ENCODE assay signal across 12 mouse cellular contexts in the genomic region with DNA sequence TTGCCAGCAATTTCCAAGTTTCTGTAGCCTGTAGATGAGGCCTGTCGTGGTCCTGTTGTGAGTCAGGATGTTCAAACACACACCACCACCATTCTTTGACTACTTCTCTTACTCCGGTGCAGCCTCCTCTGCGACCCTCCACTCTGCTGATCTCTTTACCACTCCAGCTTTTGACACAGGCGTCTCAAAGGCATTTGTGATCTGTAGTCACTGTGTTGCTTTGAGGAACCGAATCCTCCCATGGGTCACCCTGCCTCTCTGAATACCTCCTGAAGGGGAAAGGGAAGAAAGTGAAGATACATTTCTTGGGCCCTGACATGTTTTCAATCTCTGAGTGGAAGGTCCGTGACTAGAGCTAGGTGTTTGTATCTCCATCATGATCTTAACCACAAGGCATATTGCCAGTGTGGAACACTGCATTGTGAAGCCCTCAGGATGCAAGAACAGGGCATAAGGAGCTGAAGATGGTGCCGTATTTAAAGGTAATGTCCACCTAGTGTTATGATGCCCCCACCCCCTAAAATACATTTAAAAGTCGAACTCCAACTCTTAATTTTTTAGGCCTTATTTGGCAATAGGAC. TPM values are rescaled to one million over a fixed set of nuclear protein-coding genes. Genes with fewer than 3 reads are reported as not detected.
DNase-seq lines count a peak whose midpoint lies in the region; ATAC-seq lines count a peak whose summit lies in the region.
"Had no signal": no experiment of that assay in that cellular context is flagged by ENCODE, and none has a peak within 500 bp of the region (broad histone marks: within the 10 kb centered on the region; RNA-seq: fewer than 3 reads in every experiment).

No protein-coding gene starts in this region.

- no peak for ATAC-seq in heart, embryonic 13.5 days (ENCODE audit: extremely low read depth, insufficient number of reproducible peaks, low FRiP score, low TSS enrichment)
- ATAC-seq in embryonic facial prominence, embryonic 12.5 days (ENCODE audit: insufficient number of reproducible peaks, insufficient read depth, low FRiP score, low TSS enrichment) = no peak
- ATAC-seq in liver, embryonic 13.5 days (ENCODE audit: low read depth) = no peak

- H3K36me3 ChIP-seq in heart, embryonic 13.5 days = peaks cover 48% of the 10 kb centered on the region
- H3K36me3 ChIP-seq in embryonic facial prominence, embryonic 12.5 days = peaks cover 7% of the 10 kb centered on the region
- H3K36me3 ChIP-seq in liver, embryonic 13.5 days = peaks cover 56% of the 10 kb centered on the region

- H3K9me3 ChIP-seq in heart, embryonic 13.5 days = no peaks in the 10 kb centered on the region
- H3K9me3 ChIP-seq in embryonic facial prominence, embryonic 12.5 days = no peaks in the 10 kb centered on the region
- no peaks in the 10 kb centered on the region for H3K9me3 ChIP-seq in liver, embryonic 13.5 days (replicated peaks)

- H3K4me3 ChIP-seq in heart, embryonic 13.5 days = peak overlapping the region; percentile 97
- no peak overlapping the region for H3K4me3 ChIP-seq in embryonic facial prominence, embryonic 12.5 days
- H3K4me3 ChIP-seq in liver, embryonic 13.5 days (replicated peaks) = peak overlapping the region; percentile 92

- H3K9ac ChIP-seq in heart, embryonic 13.5 days = no peak overlapping the region
- H3K9ac ChIP-seq in embryonic facial prominence, embryonic 12.5 days = no peak overlapping the region
- H3K9ac ChIP-seq in liver, embryonic 13.5 days = peak overlapping the region; percentile 93; the same call in 1 of the 2 replicates

- H3K4me2 ChIP-seq in heart, embryonic 13.5 days = peak overlapping the region; percentile 90
- peak overlapping the region; percentile 68 for H3K4me2 ChIP-seq in embryonic facial prominence, embryonic 12.5 days (replicated peaks)
- peak overlapping the region; percentile 75 for H3K4me2 ChIP-seq in liver, embryonic 13.5 days

- H3K4me1 ChIP-seq in heart, embryonic 13.5 days = peaks cover 45% of the 10 kb centered on the region
- H3K4me1 ChIP-seq in embryonic facial prominence, embryonic 12.5 days = peaks cover 10% of the 10 kb centered on the region
- peaks cover 39% of the 10 kb centered on the region for H3K4me1 ChIP-seq in liver, embryonic 13.5 days (replicated peaks)

- intact Hi-C loops in heart, postnatal 25 days (cut with DNase I) = loop anchor here (2.0 kb wide), 2 partner anchors 15 to 29 kb away; a partner anchor contains a TSS

- H3K27ac ChIP-seq in heart, embryonic 13.5 days (replicated peaks) = no peak overlapping the region
- no peak overlapping the region for H3K27ac ChIP-seq in embryonic facial prominence, embryonic 12.5 days
- peak overlapping the region; percentile 82; the same call in 1 of the 2 replicates for H3K27ac ChIP-seq in liver, embryonic 13.5 days

- 87% methylated on average over 8 of the region's 8 CpGs for WGBS in heart, embryonic 13.5 days
- WGBS in embryonic facial prominence, embryonic 12.5 days = 91% methylated on average over 8 of the region's 8 CpGs
- 77% methylated on average over 8 of the region's 8 CpGs for WGBS in liver, embryonic 13.5 days (ENCODE audit: insufficient replicate concordance)

- DNase-seq in heart, postnatal 25 days (ENCODE audit: low spot score) = no peak
- DNase-seq in A20 (ENCODE audit: low read depth, low spot score) = peak; percentile 74
- DNase-seq in liver, embryonic 13.5 days = no peak
- no peak for DNase-seq in ovary, postnatal 10 days (ENCODE audit: low spot score)
- DNase-seq in layer of hippocampus, adult 9-11 months = no peak
- DNase-seq: adrenal gland, adult 8-10 months; gastrocnemius, postnatal 25 days; kidney, postnatal 4 days; lung, postnatal 10 days; thymus, postnatal 25 days had no signal

- no peaks in the 10 kb centered on the region for H3K27me3 ChIP-seq in heart, embryonic 13.5 days (replicated peaks)
- no peaks in the 10 kb centered on the region for H3K27me3 ChIP-seq in embryonic facial prominence, embryonic 12.5 days
- no peaks in the 10 kb centered on the region for H3K27me3 ChIP-seq in liver, embryonic 13.5 days

RNA-seq across cellular contexts. Expression of a gene that starts 1.9 kb away (rescaled TPM):
- 229 and 258 TPM in 2 replicates for polyA plus RNA-seq in heart, embryonic 13.5 days (2015; fragmentation: Nextera tagmentation; extraction: Ambion mirVana)
- total RNA-seq in heart, postnatal 25 days (2021) = 100 to 1,000 TPM; 202 to 205 TPM
- 170 and 175 TPM in 2 replicates for polyA plus RNA-seq in embryonic facial prominence, embryonic 12.5 days (2016; fragmentation: Nextera tagmentation; extraction: Ambion mirVana)
- polyA plus RNA-seq in liver, embryonic 13.5 days (2015; fragmentation: Nextera tagmentation; extraction: Ambion mirVana) = 117 and 118 TPM in 2 replicates

RNA-seq across cellular contexts. Expression of a gene that starts 2.0 kb away (rescaled TPM):
- 60.6 and 60.9 TPM in 2 replicates for polyA plus RNA-seq in heart, embryonic 13.5 days (2015; fragmentation: Nextera tagmentation; extraction: Ambion mirVana)
- 10 to 100 TPM; 15.2 to 15.6 TPM for total RNA-seq in heart, postnatal 25 days (2021)
- polyA plus RNA-seq in embryonic facial prominence, embryonic 12.5 days (2016; fragmentation: Nextera tagmentation; extraction: Ambion mirVana) = 84.7 and 85.7 TPM in 2 replicates
- polyA plus RNA-seq in liver, embryonic 13.5 days (2015; fragmentation: Nextera tagmentation; extraction: Ambion mirVana) = 74.9 and 84.5 TPM in 2 replicates

RNA-seq across cellular contexts. Expression of a gene that starts 17.1 kb away (rescaled TPM):
- polyA plus RNA-seq in heart, embryonic 13.5 days (2015; fragmentation: Nextera tagmentation; extraction: Ambion mirVana) = 19.0 and 19.2 TPM in 2 replicates
- 1 to 10 TPM; 4.5 to 6.1 TPM for total RNA-seq in heart, postnatal 25 days (2021)
- 35.9 and 36.8 TPM in 2 replicates for polyA plus RNA-seq in embryonic facial prominence, embryonic 12.5 days (2016; fragmentation: Nextera tagmentation; extraction: Ambion mirVana)
- 9.0 and 9.2 TPM in 2 replicates for polyA plus RNA-seq in liver, embryonic 13.5 days (2015; fragmentation: Nextera tagmentation; extraction: Ambion mirVana)

RNA-seq across cellular contexts. Expression of a gene that starts 19.3 kb away (rescaled TPM):
- 44.6 and 50.3 TPM in 2 replicates for polyA plus RNA-seq in heart, embryonic 13.5 days (2015; fragmentation: Nextera tagmentation; extraction: Ambion mirVana)
- 10 to 100 TPM; 92.6 to 99.7 TPM for total RNA-seq in heart, postnatal 25 days (2021)
- 27.5 and 28.0 TPM in 2 replicates for polyA plus RNA-seq in embryonic facial prominence, embryonic 12.5 days (2016; fragmentation: Nextera tagmentation; extraction: Ambion mirVana)
- polyA plus RNA-seq in liver, embryonic 13.5 days (2015; fragmentation: Nextera tagmentation; extraction: Ambion mirVana) = 51.0 and 54.2 TPM in 2 replicates

RNA-seq across cellular contexts. Expression of a gene that starts 26.6 kb away (rescaled TPM):
- 110 and 122 TPM in 2 replicates for polyA plus RNA-seq in heart, embryonic 13.5 days (2015; fragmentation: Nextera tagmentation; extraction: Ambion mirVana)
- 10 to 100 TPM; 88.2 to 99.5 TPM for total RNA-seq in heart, postnatal 25 days (2021)
- polyA plus RNA-seq in embryonic facial prominence, embryonic 12.5 days (2016; fragmentation: Nextera tagmentation; extraction: Ambion mirVana) = 168 and 169 TPM in 2 replicates
- 53.0 and 60.1 TPM in 2 replicates for polyA plus RNA-seq in liver, embryonic 13.5 days (2015; fragmentation: Nextera tagmentation; extraction: Ambion mirVana)
